Mouse (Mus musculus) cerebellum, adult 2 months (tissue): ENCODE data around the gene Cnr1. TPM values are rescaled to one million over a fixed set of nuclear protein-coding genes. Genes with fewer than 3 reads are reported as not detected.

Source experiments
- DNase-seq, 2 experiments: peaks; one replicate each; pipeline ENCODE4 v3.0.0; 2021
- H3K27ac ChIP-seq: fragments of 200-500 bp; 2 replicates; pipeline ENCODE4 v1.5.1; 2012; ENCODE audit warnings: low read length, control low read depth, inconsistent platforms; ENCODE audit not compliant: insufficient read depth
- H3K27me3 ChIP-seq: fragments of 200-500 bp; 2 replicates; pipeline ENCODE4 v1.6.1; 2012; ENCODE audit warnings: inconsistent platforms, mild to moderate bottlenecking, low read length, moderate library complexity; ENCODE audit not compliant: control insufficient read depth, insufficient read depth
- H3K4me1 ChIP-seq: fragments of 200-500 bp; 2 replicates; pipeline ENCODE4 v1.6.1; 2011; ENCODE audit warnings: low read length; ENCODE audit not compliant: control insufficient read depth, insufficient read depth
- H3K4me3 ChIP-seq: fragments of 200-500 bp; replicated peaks from 2 replicates; pipeline ENCODE3; 2011; ENCODE audit warnings: mild to moderate bottlenecking, low read depth, low read length, control low read depth; ENCODE audit not compliant: insufficient read depth
- CTCF ChIP-seq: fragments of 200-500 bp; IDR thresholded peaks from 2 replicates; pipeline ENCODE4 v1.5.1; 2011; ENCODE audit warnings: low read depth, mild to moderate bottlenecking, control low read depth, low read length, moderate library complexity, borderline replicate concordance; ENCODE audit not compliant: insufficient read depth
- POLR2A ChIP-seq: fragments of 200-500 bp; IDR thresholded peaks from 2 replicates; pipeline ENCODE4 v1.6.1; 2011; ENCODE audit warnings: low read length, control low read depth, borderline replicate concordance; ENCODE audit not compliant: insufficient read depth
- WGBS: fragments of 180-500 bp; shearing (Covaris S2); methylation state at CpG from one replicate; pipeline ENCODE4 v1.1.7; 2018; 5-methylcytosine and 5-hydroxymethylcytosine counted together
- polyA plus RNA-seq: library from polyadenylated mRNA; depleted of rRNA; stranded (reverse); fragments of >200 nt; gene quantifications from 2 replicates; pipeline ENCODE4 v1.2.3, GENCODE M21; 2012

Gene Cnr1
- polyA plus RNA-seq, 1 experiment, result 137 TPM

DNA sequence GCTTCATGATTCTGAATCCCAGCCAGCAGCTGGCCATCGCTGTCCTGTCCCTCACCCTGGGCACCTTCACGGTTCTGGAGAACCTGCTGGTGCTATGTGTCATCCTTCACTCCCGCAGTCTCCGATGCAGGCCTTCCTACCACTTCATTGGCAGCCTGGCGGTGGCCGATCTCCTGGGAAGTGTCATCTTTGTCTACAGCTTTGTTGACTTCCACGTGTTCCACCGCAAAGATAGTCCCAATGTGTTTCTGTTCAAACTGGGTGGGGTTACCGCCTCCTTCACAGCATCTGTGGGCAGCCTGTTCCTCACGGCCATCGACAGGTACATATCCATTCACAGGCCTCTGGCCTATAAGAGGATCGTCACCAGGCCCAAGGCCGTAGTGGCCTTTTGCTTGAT is 19.5 kb downstream of the Cnr1 start:
- no peak for TF ChIP-seq CTCF
- TF ChIP-seq POLR2A, result no peak

GRCm38 (mm10) chr4:33945742-33946141 is 21.3 kb downstream of the Cnr1 start:
- Histone ChIP-seq H3K27me3 (no peaks in the 10 kb centered on the region), H3K4me3 (no peak overlapping the region), H3K27ac (no peak overlapping the region), H3K4me1 (peaks cover 11% of the 10 kb centered on the region)
- 75% methylated on average over 2 of the region's 2 CpGs for WGBS
- DNase-seq, result no peak
- TF ChIP-seq CTCF (no peak), POLR2A (no peak)

More for the DNA sequence above, 19.5 kb downstream of the Cnr1 start:
- H3K4me3 ChIP-seq, result no peak overlapping the region
- peaks cover 14% of the 10 kb centered on the region for H3K4me1 ChIP-seq
- WGBS, result 54% methylated on average over 13 of the region's 13 CpGs
- no peak overlapping the region for H3K27ac ChIP-seq
- DNase-seq, result peak; percentile 43 to 55
- no peaks in the 10 kb centered on the region for H3K27me3 ChIP-seq

DNA sequence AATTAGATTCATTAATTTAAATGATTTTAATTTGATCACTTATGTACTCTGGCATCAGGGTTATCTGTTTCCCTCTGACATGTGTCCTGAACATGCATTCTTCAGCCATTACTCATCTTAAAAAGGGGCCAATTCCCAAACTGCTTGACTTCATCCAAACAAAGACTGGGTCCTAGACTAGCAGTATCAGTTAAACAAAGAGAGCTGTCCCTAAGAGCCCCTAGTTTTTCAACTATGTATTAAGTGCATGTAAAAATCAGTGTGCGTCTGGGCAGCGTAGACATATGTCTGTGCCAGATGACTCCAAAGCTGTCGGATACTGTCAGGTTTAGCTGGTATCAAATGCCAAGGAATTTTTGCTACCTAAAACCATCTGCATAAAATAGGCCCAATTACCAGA is 23.2 kb downstream of the Cnr1 start:
- Histone ChIP-seq H3K27me3 (no peaks in the 10 kb centered on the region), H3K4me1 (peaks cover 8% of the 10 kb centered on the region), H3K27ac (no peak overlapping the region), H3K4me3 (no peak overlapping the region)
- TF ChIP-seq CTCF, result no peak
- DNase-seq, result peak in 1 of 2 experiments; percentile 25
- WGBS, result 13% methylated on average over 3 of the region's 3 CpGs

- DNase-seq, result no peak
- Histone ChIP-seq H3K4me1 (no peaks in the 10 kb centered on the region), H3K27ac (no peak overlapping the region), H3K4me3 (no peak overlapping the region), H3K27me3 (no peaks in the 10 kb centered on the region)
- TF ChIP-seq POLR2A (no peak), CTCF (no peak)
- WGBS, result 88% methylated on average over 3 of the region's 3 CpGs
These were observed 33.0 kb downstream of the Cnr1 start for GRCm38 (mm10) chr4:33957398-33957797.

GRCm38 (mm10) chr4:33958515-33958914 is 34.1 kb downstream of the Cnr1 start:
- 59% methylated on average over 3 of the region's 3 CpGs for WGBS
- H3K27ac ChIP-seq, result no peak overlapping the region
- no peaks in the 10 kb centered on the region for H3K27me3 ChIP-seq
- no peak for DNase-seq
- H3K4me3 ChIP-seq, result no peak overlapping the region
- TF ChIP-seq CTCF (no peak), POLR2A (no peak)
- no peaks in the 10 kb centered on the region for H3K4me1 ChIP-seq

DNA sequence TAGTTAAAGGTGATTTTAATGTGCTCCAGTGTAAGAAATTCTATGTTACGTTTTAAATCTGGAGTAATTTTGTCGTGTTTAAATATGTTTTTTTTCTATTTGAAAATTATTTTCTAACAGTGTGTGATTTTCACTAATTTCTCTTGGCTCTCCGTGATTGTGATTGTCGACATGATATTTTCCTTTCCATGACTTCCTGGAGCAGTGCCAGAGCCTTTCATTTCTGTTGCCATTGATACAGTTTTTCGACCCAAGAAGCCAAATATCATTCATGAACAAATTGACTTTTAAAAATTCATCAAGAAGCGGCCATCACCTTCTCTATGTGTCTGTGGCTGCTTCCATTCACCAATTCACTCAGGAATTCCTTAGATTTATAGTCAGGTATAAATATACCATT is 35.4 kb downstream of the Cnr1 start:
- 44% methylated on average over 6 of the region's 6 CpGs for WGBS
- Histone ChIP-seq H3K4me1 (no peaks in the 10 kb centered on the region), H3K27me3 (no peaks in the 10 kb centered on the region), H3K27ac (no peak overlapping the region), H3K4me3 (no peak overlapping the region)
- no peak for DNase-seq
- TF ChIP-seq POLR2A (no peak), CTCF (no peak)

GRCm38 (mm10) chr4:33970726-33971125 is 46.3 kb downstream of the Cnr1 start:
- Histone ChIP-seq H3K27ac (no peak overlapping the region), H3K4me3 (no peak overlapping the region), H3K4me1 (no peaks in the 10 kb centered on the region), H3K27me3 (no peaks in the 10 kb centered on the region)
- WGBS, result 91% methylated on average over 3 of the region's 3 CpGs
- TF ChIP-seq CTCF, result no peak
- no peak for TF ChIP-seq POLR2A
- DNase-seq, result no peak

DNA sequence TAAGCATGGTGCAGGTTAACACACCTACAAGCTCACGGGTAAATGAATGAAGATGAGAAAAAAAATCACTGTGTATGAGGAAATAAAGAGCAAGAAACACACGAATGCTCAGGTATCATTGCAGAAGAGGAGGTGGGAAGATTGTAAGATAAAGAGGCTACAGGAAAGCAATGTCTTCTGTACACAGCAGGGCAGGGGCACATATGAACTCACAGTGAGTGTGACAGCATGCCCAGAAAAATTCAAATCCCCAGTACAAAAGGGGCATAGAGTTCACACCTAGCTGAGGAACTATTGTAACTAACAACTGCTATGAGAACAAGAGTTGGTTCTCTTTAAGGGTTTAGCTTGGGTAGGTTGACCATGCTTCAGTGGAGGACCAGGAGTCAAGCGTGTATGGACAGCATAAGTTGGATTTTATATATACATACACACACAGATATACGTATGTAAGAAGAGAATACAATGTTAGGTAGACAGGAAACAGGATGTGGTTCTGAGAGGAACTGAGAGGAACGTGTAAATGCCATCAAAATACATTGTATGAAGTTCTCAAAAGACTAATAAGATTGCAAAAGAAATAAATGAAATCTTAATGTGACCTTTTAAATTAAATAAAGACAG is 64.2 kb downstream of the Cnr1 start:
- Histone ChIP-seq H3K27ac (no peak overlapping the region), H3K4me3 (no peak overlapping the region), H3K27me3 (no peaks in the 10 kb centered on the region), H3K4me1 (no peaks in the 10 kb centered on the region)
- DNase-seq, result no peak
- no peak for TF ChIP-seq POLR2A
- TF ChIP-seq CTCF, result no peak
- WGBS, result 90% methylated on average over 5 of the region's 5 CpGs

DNA sequence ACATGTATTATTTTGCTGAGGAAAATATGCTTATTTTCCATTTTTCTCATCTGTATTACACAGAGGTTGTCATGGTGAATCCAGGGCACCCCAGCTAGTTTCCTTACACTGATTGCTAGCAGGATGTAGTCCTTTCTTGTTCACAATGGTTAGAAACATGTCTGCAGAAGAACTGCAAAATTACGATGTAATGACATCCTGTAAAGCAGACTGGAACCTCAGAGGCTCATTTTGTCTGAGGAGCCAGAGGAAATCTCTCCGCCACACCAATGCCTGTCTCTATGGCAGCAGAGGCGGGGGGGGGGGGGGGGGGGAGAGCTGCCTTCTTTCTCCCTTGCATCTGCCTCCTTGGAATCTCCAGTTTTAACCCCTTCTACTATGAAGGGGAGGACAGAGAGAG is 68.3 kb downstream of the Cnr1 start:
- H3K27ac ChIP-seq, result no peak overlapping the region
- no peak overlapping the region for H3K4me3 ChIP-seq
- H3K4me1 ChIP-seq, result no peaks in the 10 kb centered on the region
- no peaks in the 10 kb centered on the region for H3K27me3 ChIP-seq
- 49% methylated on average over 3 of the region's 3 CpGs for WGBS
- DNase-seq, result no peak
- no peak for TF ChIP-seq POLR2A
- no peak for TF ChIP-seq CTCF
